13 mouse cellular contexts compared by ENCODE assay signal in genomic region chr19:28836116-28836515, GRCm38 (mm10). TPM values are rescaled to one million over a fixed set of nuclear protein-coding genes. Genes with fewer than 3 reads are reported as not detected.
DNase-seq lines count a peak whose midpoint lies in the region; ATAC-seq and TF ChIP-seq lines count a peak whose summit lies in the region.
"Had no signal": no experiment of that assay in that cellular context is flagged by ENCODE, and none has a peak within 500 bp of the region (broad histone marks: within the 10 kb centered on the region; RNA-seq: fewer than 3 reads in every experiment).

No protein-coding gene starts in this region.

- WGBS in kidney, embryonic 14.5 days = 56% methylated on average over 3 of the region's 3 CpGs
- WGBS in hindbrain, embryonic 15.5 days = 65% methylated on average over 3 of the region's 3 CpGs
- WGBS in midbrain, embryonic 14.5 days = 57% methylated on average over 3 of the region's 3 CpGs

- no peak overlapping the region for H3K4me3 ChIP-seq in kidney, embryonic 14.5 days (ENCODE audit: low read length)
- peak overlapping the region; percentile 98 for H3K4me3 ChIP-seq in cortical plate, adult 2 months (ENCODE audit: insufficient read depth, low read length)
- peak overlapping the region; percentile 60 for H3K4me3 ChIP-seq in hindbrain, embryonic 15.5 days
- peak overlapping the region; percentile 65 for H3K4me3 ChIP-seq in midbrain, embryonic 14.5 days (replicated peaks; ENCODE audit: low read depth, low read length)

- no peak for TF ChIP-seq CTCF in cortical plate, adult 2 months (IDR thresholded peaks at IDR 0.05; ENCODE audit: extremely low read depth, insufficient read depth, low read length)

- no peaks in the 10 kb centered on the region for H3K36me3 ChIP-seq in kidney, embryonic 14.5 days (ENCODE audit: control insufficient read depth, insufficient read depth, low read length)
- no peaks in the 10 kb centered on the region for H3K36me3 ChIP-seq in hindbrain, embryonic 15.5 days
- H3K36me3 ChIP-seq in midbrain, embryonic 14.5 days (ENCODE audit: control insufficient read depth, insufficient read depth, low read length) = no peaks in the 10 kb centered on the region
- H3K36me3 ChIP-seq: G1E had no signal

- no peak overlapping the region for H3K27ac ChIP-seq in kidney, embryonic 14.5 days (ENCODE audit: low read depth, low read length)
- no peak overlapping the region for H3K27ac ChIP-seq in cortical plate, adult 2 months (ENCODE audit: insufficient read depth, low read length)
- H3K27ac ChIP-seq in hindbrain, embryonic 15.5 days (replicated peaks) = no peak overlapping the region
- no peak overlapping the region for H3K27ac ChIP-seq in midbrain, embryonic 14.5 days (replicated peaks; ENCODE audit: low read depth, low read length)
- H3K27ac ChIP-seq: macrophage had no signal

- no peak for TF ChIP-seq POLR2A in cortical plate, adult 2 months (IDR thresholded peaks at IDR 0.05; ENCODE audit: extremely low read depth, insufficient read depth, low read length)

- H3K9me3 ChIP-seq in kidney, embryonic 14.5 days (ENCODE audit: control insufficient read depth, low read length) = no peaks in the 10 kb centered on the region
- no peaks in the 10 kb centered on the region for H3K9me3 ChIP-seq in hindbrain, embryonic 15.5 days
- no peaks in the 10 kb centered on the region for H3K9me3 ChIP-seq in midbrain, embryonic 14.5 days (ENCODE audit: control insufficient read depth, low read length)
- H3K9me3 ChIP-seq: G1E had no signal

- DNase-seq in kidney, adult 11 months = peak; percentile 78
- no peak for DNase-seq in midbrain, embryonic 14.5 days
- no peak for DNase-seq in thymus, postnatal 4 days
- no peak for DNase-seq in right cerebral cortex, postnatal 25 days
- DNase-seq: adrenal gland, adult 8-10 months; embryo, embryonic 11 days; gastrocnemius, postnatal 10 days; heart, postnatal 4 days had no signal

- H3K4me1 ChIP-seq in kidney, embryonic 14.5 days (ENCODE audit: control insufficient read depth, insufficient read depth, low read length) = 0 out of 2 replicates have a peak, but pooled peaks cover 3% of the 10 kb centered on the region
- H3K4me1 ChIP-seq in cortical plate, adult 2 months (ENCODE audit: control insufficient read depth, insufficient read depth, low read length) = peaks cover 5% of the 10 kb centered on the region; the same call in 1 of the 2 replicates
- H3K4me1 ChIP-seq in hindbrain, embryonic 15.5 days (replicated peaks) = peaks cover 18% of the 10 kb centered on the region
- H3K4me1 ChIP-seq in midbrain, embryonic 14.5 days (ENCODE audit: control insufficient read depth, insufficient read depth, low read length) = 0 out of 2 replicates have a peak, but pooled peaks cover 2% of the 10 kb centered on the region

- H3K27me3 ChIP-seq in kidney, embryonic 14.5 days (ENCODE audit: control insufficient read depth, insufficient read depth, low read length) = peaks cover 19% of the 10 kb centered on the region
- H3K27me3 ChIP-seq in hindbrain, embryonic 15.5 days = no peaks in the 10 kb centered on the region
- no peaks in the 10 kb centered on the region for H3K27me3 ChIP-seq in midbrain, embryonic 14.5 days (ENCODE audit: control insufficient read depth, insufficient read depth, low read length)

- H3K9ac ChIP-seq in kidney, embryonic 14.5 days (ENCODE audit: low read depth, low read length) = no peak overlapping the region
- H3K9ac ChIP-seq in hindbrain, embryonic 15.5 days = peak overlapping the region; percentile 66
- H3K9ac ChIP-seq in midbrain, embryonic 14.5 days (replicated peaks; ENCODE audit: low read length) = no peak overlapping the region

- no peak for ATAC-seq in kidney, embryonic 14.5 days (ENCODE audit: low FRiP score, low TSS enrichment)
- ATAC-seq in hindbrain, embryonic 15.5 days (ENCODE audit: low FRiP score, low read depth) = no peak
- ATAC-seq in midbrain, embryonic 14.5 days (ENCODE audit: low FRiP score, low TSS enrichment) = no peak

- H3K4me2 ChIP-seq in kidney, embryonic 14.5 days (replicated peaks; ENCODE audit: low read depth, low read length) = no peak overlapping the region
- peak overlapping the region; percentile 68 for H3K4me2 ChIP-seq in hindbrain, embryonic 15.5 days
- H3K4me2 ChIP-seq in midbrain, embryonic 14.5 days (ENCODE audit: low read length) = peak overlapping the region; percentile 86

RNA-seq across cellular contexts. Expression of gene Slc1a1, which starts 1.3 kb away (rescaled TPM):
- 1.2 and 1.3 TPM in 2 replicates for polyA plus RNA-seq in kidney, embryonic 14.5 days (2014; fragmentation: Nextera tagmentation; extraction: Ambion mirVana)
- polyA plus RNA-seq in cortical plate, adult 2 months (2012; rRNA removed) = 60.4 and 66.7 TPM in 2 replicates
- 37.8 and 44.5 TPM in 2 replicates for polyA plus RNA-seq in hindbrain, embryonic 15.5 days (2015; fragmentation: Nextera tagmentation; extraction: Ambion mirVana)
- polyA plus RNA-seq in midbrain, embryonic 14.5 days (2014; fragmentation: Nextera tagmentation; extraction: Ambion mirVana) = 19.8 and 21.7 TPM in 2 replicates
- polyA plus RNA-seq: G1E, macrophage had no signal
